Mouse (Mus musculus): Measurements from ENCODE around the gene Olfr123. TPM values are rescaled to one million over a fixed set of nuclear protein-coding genes. Genes with fewer than 3 reads are reported as not detected.

The Olfr123 gene
- not detected for polyA plus RNA-seq (2014; fragmentation: Illumina TruSeq; extraction: RNeasy Lipid Tissue Mini Kit (QIAGEN cat#74804); ENCODE audit: low read depth, low replicate concordance)

GRCm38 (mm10) chr17:37793229-37793628 is at the start of gene Olfr123:
Olfr123 (plus strand) TSS chr17:37793529.

GRCm38 (mm10) chr17:37768307-37768706 is 25.0 kb upstream of the Olfr123 start, which contains the start of gene Olfr122:
Olfr122 (plus strand) TSS chr17:37768607.

GRCm38 (mm10) chr17:37799588-37799987 is 6.3 kb downstream of the Olfr123 start, which contains the start of gene Olfr124:
Olfr124 (plus strand) TSS chr17:37799888.

GRCm38 (mm10) chr17:37832649-37833048 is 39.3 kb downstream of the Olfr123 start, which contains the start of gene Olfr125:
Olfr125 (plus strand) TSS chr17:37832949.

GRCm38 (mm10) chr17:37847183-37847582 is 53.9 kb downstream of the Olfr123 start, which contains the start of gene Olfr126:
Olfr126 (plus strand) TSS chr17:37847483.

Other genes starting within 250 kb of the Olfr123 start
- not detected for gene Olfr112, start 224.1 kb upstream of the Olfr123 start, polyA plus RNA-seq (2014; fragmentation: Illumina TruSeq; extraction: RNeasy Lipid Tissue Mini Kit (QIAGEN cat#74804); ENCODE audit: low read depth, low replicate concordance)
- gene Olfr113, start 215.9 kb upstream of the Olfr123 start, polyA plus RNA-seq (2014; fragmentation: Illumina TruSeq; extraction: RNeasy Lipid Tissue Mini Kit (QIAGEN cat#74804); ENCODE audit: low read depth, low replicate concordance) = not detected
- gene Olfr114, start 200.8 kb upstream of the Olfr123 start, polyA plus RNA-seq (2014; fragmentation: Illumina TruSeq; extraction: RNeasy Lipid Tissue Mini Kit (QIAGEN cat#74804); ENCODE audit: low read depth, low replicate concordance) = not detected
- not detected for gene Olfr115, start 166.4 kb upstream of the Olfr123 start, polyA plus RNA-seq (2014; fragmentation: Illumina TruSeq; extraction: RNeasy Lipid Tissue Mini Kit (QIAGEN cat#74804); ENCODE audit: low read depth, low replicate concordance)
- gene Olfr116, start 166.3 kb upstream of the Olfr123 start, polyA plus RNA-seq (2014; fragmentation: Illumina TruSeq; extraction: RNeasy Lipid Tissue Mini Kit (QIAGEN cat#74804); ENCODE audit: low read depth, low replicate concordance) = not detected
- not detected for gene Olfr117, start 129.7 kb upstream of the Olfr123 start, polyA plus RNA-seq (2014; fragmentation: Illumina TruSeq; extraction: RNeasy Lipid Tissue Mini Kit (QIAGEN cat#74804); ENCODE audit: low read depth, low replicate concordance)
- not detected for gene Olfr118, start 126.5 kb upstream of the Olfr123 start, polyA plus RNA-seq (2014; fragmentation: Illumina TruSeq; extraction: RNeasy Lipid Tissue Mini Kit (QIAGEN cat#74804); ENCODE audit: low read depth, low replicate concordance)
- gene Olfr119, start 97.0 kb upstream of the Olfr123 start, polyA plus RNA-seq (2014; fragmentation: Illumina TruSeq; extraction: RNeasy Lipid Tissue Mini Kit (QIAGEN cat#74804); ENCODE audit: low read depth, low replicate concordance) = not detected
- gene Olfr120, start 71.7 kb upstream of the Olfr123 start, polyA plus RNA-seq (2014; fragmentation: Illumina TruSeq; extraction: RNeasy Lipid Tissue Mini Kit (QIAGEN cat#74804); ENCODE audit: low read depth, low replicate concordance) = not detected
- gene Olfr121, start 44.7 kb upstream of the Olfr123 start, polyA plus RNA-seq (2014; fragmentation: Illumina TruSeq; extraction: RNeasy Lipid Tissue Mini Kit (QIAGEN cat#74804); ENCODE audit: low read depth, low replicate concordance) = not detected
- not detected for gene Olfr122, start 24.9 kb upstream of the Olfr123 start, polyA plus RNA-seq (2014; fragmentation: Illumina TruSeq; extraction: RNeasy Lipid Tissue Mini Kit (QIAGEN cat#74804); ENCODE audit: low read depth, low replicate concordance)
- gene Olfr124, start 6.4 kb downstream of the Olfr123 start, polyA plus RNA-seq (2014; fragmentation: Illumina TruSeq; extraction: RNeasy Lipid Tissue Mini Kit (QIAGEN cat#74804); ENCODE audit: low read depth, low replicate concordance) = not detected
- gene Olfr125, start 39.4 kb downstream of the Olfr123 start, polyA plus RNA-seq (2014; fragmentation: Illumina TruSeq; extraction: RNeasy Lipid Tissue Mini Kit (QIAGEN cat#74804); ENCODE audit: low read depth, low replicate concordance) = not detected
- not detected for gene Olfr126, start 54.0 kb downstream of the Olfr123 start, polyA plus RNA-seq (2014; fragmentation: Illumina TruSeq; extraction: RNeasy Lipid Tissue Mini Kit (QIAGEN cat#74804); ENCODE audit: low read depth, low replicate concordance)
- gene Olfr127, start 106.9 kb downstream of the Olfr123 start, polyA plus RNA-seq (2014; fragmentation: Illumina TruSeq; extraction: RNeasy Lipid Tissue Mini Kit (QIAGEN cat#74804); ENCODE audit: low read depth, low replicate concordance) = not detected
- not detected for gene Olfr128, start 127.0 kb downstream of the Olfr123 start, polyA plus RNA-seq (2014; fragmentation: Illumina TruSeq; extraction: RNeasy Lipid Tissue Mini Kit (QIAGEN cat#74804); ENCODE audit: low read depth, low replicate concordance)
- gene Olfr761, start 159.6 kb downstream of the Olfr123 start, polyA plus RNA-seq (2014; fragmentation: Illumina TruSeq; extraction: RNeasy Lipid Tissue Mini Kit (QIAGEN cat#74804); ENCODE audit: low read depth, low replicate concordance) = not detected